Mouse (Mus musculus): ENCODE measurements at regions not wholly inside any gene's neighbourhood (a gene's known extent, or its start where the extent isn't known, plus 50 kb on each side); places are given as distances from the start of the nearest gene placed in this dataset.

DNA sequence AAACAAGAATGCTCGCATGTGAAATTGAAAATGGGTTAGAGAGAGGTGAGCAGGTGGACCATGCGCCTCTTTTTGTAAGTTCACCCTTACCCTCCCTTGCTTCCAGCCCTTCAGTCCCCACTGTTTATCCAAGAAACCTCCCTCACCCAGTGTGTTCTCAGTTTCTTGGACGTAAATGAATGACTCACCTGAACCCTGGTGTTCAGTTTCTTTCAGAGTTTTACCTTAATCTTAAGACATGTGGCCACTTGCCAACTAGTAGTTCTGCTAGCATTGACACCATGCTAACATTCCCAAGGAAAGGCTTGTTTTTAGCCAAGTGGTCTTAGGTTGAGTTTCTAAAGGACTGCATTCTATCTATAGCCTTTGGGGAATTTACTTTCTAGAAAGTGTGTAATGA is 176.8 kb upstream of the Cdh6 start:
- TF ChIP-seq CTCF (IDR thresholded peaks at IDR 0.05; ENCODE audit: borderline replicate concordance, insufficient read depth, low read depth, low read length) (no peak), POLR2A (IDR thresholded peaks at IDR 0.05; ENCODE audit: borderline replicate concordance, insufficient read depth, low read length) (no peak)

All from cerebellum, adult 2 months (tissue).